ENCODE assay signal across 13 mouse cellular contexts in the genomic region with DNA sequence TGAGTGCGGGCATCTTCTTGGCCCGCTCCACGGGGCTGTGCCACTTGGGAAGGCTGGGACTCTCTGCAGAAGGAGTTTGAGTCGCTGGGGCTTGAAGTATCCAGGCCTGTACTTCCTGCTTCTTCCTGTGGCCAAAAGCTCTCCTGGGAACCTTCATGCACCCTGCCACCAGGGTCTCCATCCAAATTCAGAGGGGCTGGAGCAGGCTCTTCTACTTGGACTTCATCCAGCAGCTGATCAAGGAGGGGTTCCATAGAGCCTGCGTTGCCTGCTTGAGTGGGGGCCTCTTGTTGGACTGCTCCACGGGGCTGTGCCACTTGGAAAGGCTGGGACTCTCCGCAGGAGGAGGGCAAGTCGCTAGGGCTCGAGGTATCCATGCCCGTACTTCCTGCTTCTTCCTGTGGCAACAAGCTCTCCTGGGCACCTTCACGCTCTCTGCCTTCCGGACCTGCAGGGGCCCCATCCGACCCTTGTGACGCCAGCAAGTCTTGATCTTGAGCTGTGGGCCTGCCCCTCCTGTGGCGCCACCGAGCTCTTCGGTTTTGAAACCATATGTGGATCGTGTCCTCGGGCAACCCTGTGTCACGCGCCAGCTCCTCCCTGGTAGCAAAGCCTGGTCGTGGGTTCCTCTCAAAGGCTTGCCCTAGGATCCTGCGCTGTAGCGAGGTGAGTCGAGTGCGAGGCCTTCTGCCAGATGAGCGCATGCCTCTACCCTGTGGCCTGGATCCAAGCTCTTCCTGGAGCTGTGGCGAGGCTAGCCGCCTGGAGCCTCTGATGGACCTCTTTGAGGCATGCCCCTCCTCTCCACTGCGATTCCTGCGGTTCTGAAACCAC. TPM values are rescaled to one million over a fixed set of nuclear protein-coding genes. Genes with fewer than 3 reads are reported as not detected.
DNase-seq lines count a peak whose midpoint lies in the region; ATAC-seq and TF ChIP-seq lines count a peak whose summit lies in the region.
"Not testable (repeated sequence)": the region's sequence is repeated elsewhere in the genome, so short reads cannot be mapped to it uniquely, and the experiment has no call there.
"Had no signal": no experiment of that assay in that cellular context is flagged by ENCODE, and none has a peak within 500 bp of the region (broad histone marks: within the 10 kb centered on the region; RNA-seq: fewer than 3 reads in every experiment).

No protein-coding gene starts in this region.

- TF ChIP-seq EP300 in liver, postnatal 0 days (IDR thresholded peaks at IDR 0.05; ENCODE audit: low read depth) = not testable (repeated sequence)

- not testable (repeated sequence) for TF ChIP-seq CTCF in liver, postnatal 0 days (IDR thresholded peaks at IDR 0.05; ENCODE audit: low read depth)

- H3K4me2 ChIP-seq in liver, postnatal 0 days (ENCODE audit: low read depth, low read length) = not testable (repeated sequence)

- not testable (repeated sequence) for H3K27me3 ChIP-seq in embryonic facial prominence, embryonic 10.5 days (replicated peaks; ENCODE audit: low read depth, poor library complexity, severe bottlenecking); liver, postnatal 0 days (ENCODE audit: insufficient read depth, low read length)

- H3K36me3 ChIP-seq in embryonic facial prominence, embryonic 10.5 days (replicated peaks); liver, postnatal 0 days (replicated peaks; ENCODE audit: insufficient read depth, low read length): not testable (repeated sequence)

- peak; percentile 50 to 60 for DNase-seq in B cell, adult 2 months
- DNase-seq in adrenal gland, postnatal 10 days = peak; percentile 73
- peak; percentile 48 for DNase-seq in embryonic facial prominence, embryonic 10.5 days (ENCODE audit: low spot score)
- peak; percentile 68 to 73 for DNase-seq in heart, adult 9 months (ENCODE audit: low spot score in 2 of 2)
- peak; percentile 71 for DNase-seq in layer of hippocampus, adult 11-12 months (ENCODE audit: low spot score)
- DNase-seq in liver, postnatal 0 days = peak; percentile 69
- peak; percentile 27 for DNase-seq in retina, postnatal 1 day
- DNase-seq in thymus, adult 18-20 months = peak; percentile 71 to 74

- ATAC-seq in liver, postnatal 0 days = not testable (repeated sequence)

- 84% methylated on average over 31 of the region's 31 CpGs for WGBS in embryonic facial prominence, embryonic 10.5 days
- 76% methylated on average over 26 of the region's 31 CpGs for WGBS in liver, postnatal 0 days (ENCODE audit: insufficient replicate concordance)

- H3K4me1 ChIP-seq in embryonic facial prominence, embryonic 10.5 days; liver, postnatal 0 days (ENCODE audit: insufficient read depth): not testable (repeated sequence)

- not testable (repeated sequence) for H3K9me3 ChIP-seq in embryonic facial prominence, embryonic 10.5 days; liver, postnatal 0 days (ENCODE audit: low read length)

- not testable (repeated sequence) for H3K27ac ChIP-seq in embryonic facial prominence, embryonic 10.5 days (replicated peaks); liver, postnatal 0 days (ENCODE audit: low read depth)

- H3K4me3 ChIP-seq in embryonic facial prominence, embryonic 10.5 days; liver, postnatal 0 days (ENCODE audit: low read depth, low read length): not testable (repeated sequence)

- H3K9ac ChIP-seq in liver, postnatal 0 days (replicated peaks) = not testable (repeated sequence)

RNA-seq across cellular contexts. Expression of gene AW822073, which starts 0.5 kb away (rescaled TPM):
- not detected for total RNA-seq in adrenal gland, postnatal 10 days (2021)
- polyA plus RNA-seq in embryonic facial prominence, embryonic 10.5 days (2016; fragmentation: Nextera tagmentation; extraction: Ambion mirVana) = not detected in 2 replicates
- polyA plus RNA-seq in liver, postnatal 0 days (2015; fragmentation: Nextera tagmentation; extraction: Ambion mirVana) = not detected in 2 replicates
- total RNA-seq: CH12.LX had no signal
- polyA plus RNA-seq: heart, postnatal 0 days; large intestine, adult 2 months; macrophage; neural tube, embryonic 13.5 days had no signal

RNA-seq across cellular contexts. Expression of gene Duxf3, which starts 8.3 kb away (rescaled TPM):
- not detected for total RNA-seq in adrenal gland, postnatal 10 days (2021)
- not detected in 2 replicates for polyA plus RNA-seq in embryonic facial prominence, embryonic 10.5 days (2016; fragmentation: Nextera tagmentation; extraction: Ambion mirVana)
- polyA plus RNA-seq in liver, postnatal 0 days (2015; fragmentation: Nextera tagmentation; extraction: Ambion mirVana) = not detected in 2 replicates
- polyA plus RNA-seq: heart, postnatal 0 days; large intestine, adult 2 months; macrophage; neural tube, embryonic 13.5 days had no signal

RNA-seq across cellular contexts. Expression of gene Gm4981, which starts 12.3 kb away (rescaled TPM):
- total RNA-seq in adrenal gland, postnatal 10 days (2021) = not detected
- polyA plus RNA-seq in embryonic facial prominence, embryonic 10.5 days (2016; fragmentation: Nextera tagmentation; extraction: Ambion mirVana) = not detected in 2 replicates
- not detected in 2 replicates for polyA plus RNA-seq in liver, postnatal 0 days (2015; fragmentation: Nextera tagmentation; extraction: Ambion mirVana)
- total RNA-seq: CH12.LX had no signal
- polyA plus RNA-seq: heart, postnatal 0 days; large intestine, adult 2 months; macrophage; neural tube, embryonic 13.5 days had no signal

RNA-seq across cellular contexts. Expression of gene Gcc2, which starts 31.1 kb away (rescaled TPM):
- 10 to 100 TPM; 33.3 to 45.1 TPM for total RNA-seq in adrenal gland, postnatal 10 days (2021)
- polyA plus RNA-seq in embryonic facial prominence, embryonic 10.5 days (2016; fragmentation: Nextera tagmentation; extraction: Ambion mirVana) = 42.3 and 58.9 TPM in 2 replicates
- 31.7 and 34.0 TPM in 2 replicates for polyA plus RNA-seq in liver, postnatal 0 days (2015; fragmentation: Nextera tagmentation; extraction: Ambion mirVana)
